Mouse (Mus musculus) left cerebral cortex, postnatal 25 days (tissue): Measurements from ENCODE around the gene Aoc2. TPM values are rescaled to one million over a fixed set of nuclear protein-coding genes. Genes with fewer than 3 reads are reported as not detected.
"Not testable (repeated sequence)": the region's sequence is repeated elsewhere in the genome, so short reads cannot be mapped to it uniquely, and the experiment has no call there.

Experiments used
- DNase-seq, 2 experiments: peaks; one replicate each; pipeline ENCODE4 v3.0.0; 2022; ENCODE audit warnings: low spot score in 2 of 2, mixed read lengths in 1 of 2
- intact Hi-C: fragments of 180-260 bp; cut with DNase I; formaldehyde crosslinking; loops from one replicate; pipeline ENCODE4 v1.15.1; 2025
- microRNA-seq, 2 experiments: library from miRNA; unstranded; fragments of <30 nt; microRNA quantifications; one replicate each; pipeline ENCODE4 v1.2.0; 2022
- total RNA-seq, 2 experiments: library from RNA; stranded (reverse); gene quantifications; 2 replicates each; pipeline ENCODE4 v1.2.3; 2021

The Aoc2 gene
- total RNA-seq, 2 experiments from 2014 or later: 4.8 to 7.4 TPM

DNA sequence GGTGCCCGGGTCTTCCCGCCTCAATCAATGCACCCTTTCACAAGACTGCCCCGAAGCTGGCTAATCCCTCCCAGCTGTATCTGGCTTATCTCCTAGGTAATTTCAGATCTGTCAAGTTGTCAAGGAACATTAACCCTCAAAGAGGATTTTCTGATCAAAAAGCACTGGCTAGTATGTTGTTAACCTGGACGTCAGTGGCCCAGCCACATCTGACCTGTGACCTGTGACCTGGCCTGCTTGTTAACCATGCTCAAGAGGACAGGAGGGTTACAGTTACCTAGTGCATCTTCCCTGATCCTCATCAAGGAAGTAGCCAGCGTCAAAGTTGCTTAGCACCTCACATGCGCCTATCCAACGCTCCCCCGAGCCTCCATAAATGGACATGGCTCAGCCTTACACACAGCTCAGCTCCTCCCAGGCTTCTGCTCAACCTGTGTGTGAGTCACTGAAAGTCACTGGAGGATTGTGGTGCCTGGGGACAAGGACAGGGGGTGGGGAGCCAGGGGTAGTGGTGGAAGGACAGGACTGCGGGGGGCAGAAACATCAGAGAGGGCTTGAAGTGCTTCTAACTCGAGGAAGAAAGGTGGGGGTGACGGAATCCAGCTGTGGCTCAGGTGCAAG, 26.3 kb downstream of the Aoc2 start:
- DNase-seq: no peak
- intact Hi-C loops: no loop called here

DNA sequence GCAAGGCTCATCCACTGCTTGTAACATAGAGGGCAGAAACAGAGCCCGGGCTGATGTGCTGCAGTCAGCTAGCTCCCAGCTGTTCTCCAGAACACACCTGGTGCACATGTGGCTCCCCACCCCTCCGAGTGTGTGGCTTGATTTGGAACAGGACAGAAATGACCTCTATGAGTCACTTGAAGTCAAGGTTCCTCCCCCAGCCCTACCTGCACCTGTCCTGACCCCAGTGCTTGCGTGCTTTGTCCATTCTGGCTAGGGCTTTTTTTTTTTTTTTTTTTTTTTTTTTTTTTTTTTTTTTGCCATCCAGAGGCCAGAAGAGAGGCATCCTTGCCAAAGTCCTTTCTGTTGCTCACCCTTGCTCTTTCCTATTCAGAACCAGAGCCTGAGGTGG, 26.9 kb downstream of the Aoc2 start:
- intact Hi-C loops: no loop called here

DNA sequence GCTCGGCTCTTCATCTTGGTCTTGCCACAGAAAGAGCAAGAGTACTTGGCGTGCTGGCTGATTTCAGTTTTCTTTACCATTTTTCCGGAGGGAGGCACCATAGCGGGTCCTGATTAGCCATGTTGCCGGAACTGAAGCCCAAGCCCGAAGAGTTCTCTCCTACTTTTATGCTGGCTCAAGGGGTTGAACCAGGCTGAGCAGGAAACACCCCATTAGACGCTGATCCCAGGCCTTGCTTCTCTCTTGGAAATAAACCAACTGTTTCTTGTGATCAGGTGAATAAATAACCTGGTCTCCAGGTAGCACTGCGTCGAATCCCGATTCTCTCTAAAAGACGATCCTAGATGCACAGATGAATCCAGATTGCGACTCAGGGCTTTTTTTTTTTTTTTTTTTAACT, 28.6 kb downstream of the Aoc2 start:
- intact Hi-C loops: no loop called here
- no peak for DNase-seq

More for the DNA sequence above, 26.9 kb downstream of the Aoc2 start:
- DNase-seq: no peak

DNA sequence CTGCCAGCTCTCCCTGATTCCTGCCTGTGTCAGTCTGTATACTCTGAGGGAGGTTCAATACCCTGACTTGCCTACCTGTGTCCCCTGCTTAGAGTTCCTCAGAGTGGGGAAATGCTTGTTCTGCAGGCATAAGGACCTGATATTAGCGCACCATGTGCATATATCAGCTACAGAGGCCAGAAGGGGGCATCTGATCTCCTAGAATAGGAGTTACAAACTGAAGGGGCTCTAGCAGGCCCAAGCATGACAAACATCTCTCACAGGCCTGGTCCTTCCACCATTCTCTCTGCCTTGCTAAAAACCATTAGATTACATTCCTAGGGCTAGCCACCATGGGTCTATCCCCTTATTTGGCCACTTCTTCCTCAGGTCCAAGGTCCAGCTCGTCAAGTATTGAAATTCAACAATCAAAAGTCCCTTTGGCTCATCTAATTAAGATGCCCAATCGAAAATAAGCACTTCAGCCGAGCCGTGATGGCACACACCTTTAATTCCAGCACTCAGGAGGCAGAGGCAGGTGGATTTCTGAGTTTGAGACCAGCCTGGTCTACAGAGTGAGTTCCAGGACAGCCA, 29.7 kb downstream of the Aoc2 start:
- intact Hi-C loops: no loop called here
- DNase-seq: no peak

DNA sequence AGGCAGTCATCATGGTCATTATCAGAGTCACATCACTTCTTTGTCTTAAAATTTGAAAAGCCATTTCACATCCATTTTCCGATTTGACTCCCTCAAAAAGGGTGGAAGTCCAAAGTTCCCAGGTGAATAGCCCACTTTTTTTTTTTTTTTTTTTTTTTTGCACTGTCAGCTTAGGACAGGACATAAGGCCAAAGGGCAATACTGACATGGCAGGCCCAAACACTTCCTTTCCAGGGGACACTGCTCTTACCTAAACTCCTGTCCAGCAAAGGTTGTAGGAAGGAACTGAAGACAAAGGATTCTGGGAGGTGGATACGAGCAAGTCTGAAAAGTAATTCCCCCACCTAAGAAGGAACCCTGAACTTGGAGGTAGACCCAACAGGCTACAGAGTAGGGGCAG, 31.1 kb downstream of the Aoc2 start:
- DNase-seq: no peak
- intact Hi-C loops: no loop called here

DNA sequence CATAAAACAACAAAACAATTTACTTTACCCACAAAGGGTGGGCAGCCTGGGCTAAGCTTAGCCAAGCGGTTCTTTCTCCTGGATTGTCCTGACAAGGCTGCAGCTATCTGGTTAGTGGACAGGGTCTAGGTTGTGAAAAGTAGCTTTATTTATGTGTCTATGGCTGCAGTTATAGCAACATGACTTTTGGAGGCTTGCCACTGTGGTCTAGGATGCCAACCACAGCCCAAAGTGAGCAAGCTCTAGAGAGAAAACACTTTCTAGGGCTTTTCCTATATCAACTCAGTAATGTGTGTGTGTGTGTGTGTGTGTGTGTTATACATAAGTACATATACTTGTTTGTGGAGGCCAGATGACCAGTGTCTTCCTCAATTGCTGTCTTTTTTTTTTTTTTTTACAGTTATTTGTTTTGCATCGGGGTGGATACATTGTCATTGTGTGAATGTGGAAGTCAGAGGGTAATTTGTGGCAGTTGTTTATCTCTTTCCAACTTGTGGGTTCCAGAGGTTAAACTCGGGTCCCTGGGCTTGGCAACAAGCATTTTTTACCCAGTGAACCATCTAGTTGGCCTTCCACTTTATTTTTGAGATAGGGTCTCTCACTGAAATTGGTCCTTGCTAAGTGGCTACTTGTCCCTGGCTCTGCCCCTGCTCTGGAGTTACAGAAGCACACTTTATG, 32.8 kb downstream of the Aoc2 start:
- intact Hi-C loops: no loop called here
- DNase-seq: no peak

DNA sequence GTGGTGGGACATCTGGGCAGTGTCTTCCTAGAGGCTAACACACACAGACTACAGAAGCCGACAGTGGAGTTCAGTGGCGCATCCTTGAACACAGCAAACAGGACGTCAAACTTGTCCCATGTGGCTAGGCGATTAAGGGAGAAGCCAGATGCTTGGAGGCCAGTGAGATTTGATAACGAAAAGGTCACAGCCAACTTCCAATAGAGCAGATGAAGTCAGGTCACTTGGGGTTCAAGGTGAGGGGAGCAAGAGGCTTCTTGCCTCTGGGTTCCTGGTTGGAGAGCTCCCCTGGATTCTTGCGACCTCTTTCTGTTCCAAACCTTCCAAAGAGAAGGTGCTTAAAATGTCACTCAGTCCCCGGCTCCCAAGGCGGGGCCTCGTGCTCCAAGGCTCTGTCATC, 34.9 kb downstream of the Aoc2 start:
- DNase-seq: no peak
- intact Hi-C loops: no loop called here

DNA sequence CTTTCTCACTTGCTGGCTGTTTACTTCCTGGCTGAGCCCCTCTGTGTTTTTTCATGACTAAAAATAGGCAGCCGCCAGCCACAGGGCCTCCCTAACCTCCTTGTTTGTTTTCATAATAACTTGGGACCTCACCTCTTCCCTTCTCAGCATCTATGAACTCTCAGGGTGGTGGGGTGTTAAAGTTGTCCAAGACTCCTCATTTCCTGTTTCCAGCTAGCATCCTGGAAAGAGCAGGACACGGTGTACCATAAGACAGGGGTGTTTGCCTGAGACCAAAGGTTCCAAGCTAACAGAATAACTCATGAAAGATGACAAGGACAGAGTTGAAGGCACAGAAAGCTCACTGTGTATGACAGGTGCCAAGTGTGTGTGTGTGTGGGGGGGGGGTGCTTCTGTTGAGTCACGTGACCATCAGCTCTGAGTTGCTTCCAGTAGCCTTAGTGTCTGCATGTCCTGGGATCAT, 35.8 kb downstream of the Aoc2 start:
- intact Hi-C loops: no loop called here

DNA sequence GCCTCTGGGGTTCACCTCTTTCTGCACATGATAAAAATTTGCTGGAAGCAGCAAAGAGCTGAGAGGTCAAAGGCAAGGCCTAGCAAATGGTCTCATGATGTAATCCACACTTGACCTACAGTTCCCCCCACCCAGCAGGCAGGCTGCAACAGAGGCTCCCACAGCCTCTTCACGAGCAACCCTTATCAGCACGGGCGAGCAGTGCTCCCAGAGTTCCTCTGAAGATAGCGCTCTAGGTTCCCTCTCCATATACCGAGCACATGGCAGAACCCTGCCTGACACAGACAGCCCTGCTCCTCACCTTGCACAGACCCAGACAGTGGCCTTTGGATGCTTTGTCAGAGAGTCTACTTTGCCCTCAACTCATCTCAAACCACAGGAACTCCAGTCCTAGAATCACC, 39.7 kb downstream of the Aoc2 start:
- no peak for DNase-seq
- intact Hi-C loops: no loop called here

More for the DNA sequence above, 35.8 kb downstream of the Aoc2 start:
- DNase-seq: no peak

DNA sequence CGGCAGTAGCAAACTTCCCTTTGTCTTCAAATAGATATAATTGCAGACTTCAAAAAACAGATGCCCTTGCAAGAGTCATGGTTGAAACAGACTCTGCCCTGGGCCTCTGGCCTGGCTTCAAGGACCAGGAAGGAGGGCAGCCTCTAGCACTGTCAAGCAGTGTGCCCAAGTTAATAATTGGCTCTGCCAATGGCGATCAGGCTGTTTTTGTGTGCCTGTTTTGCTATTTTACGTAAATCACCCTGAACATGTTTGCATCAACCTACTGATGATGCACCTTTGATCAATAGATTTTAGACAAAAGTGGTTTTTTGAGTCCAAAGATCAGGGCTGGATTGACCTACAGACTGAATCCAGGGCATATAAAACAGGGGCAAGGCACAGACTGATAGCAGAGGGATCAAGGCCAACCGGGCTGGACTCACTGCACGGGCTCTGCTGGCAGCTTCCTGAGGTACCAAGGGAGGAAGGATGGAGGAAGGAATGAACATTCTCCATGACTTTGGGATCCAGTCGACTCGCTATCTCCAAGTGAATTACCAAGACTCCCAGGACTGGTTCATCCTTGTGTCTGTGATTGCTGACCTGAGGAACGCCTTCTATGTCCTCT, 42.6 kb downstream of the Aoc2 start, which contains the start of gene G6pc:
Gene G6pc (plus strand): TSS at position 236 of the 610 bp plus-strand sequence.
- no peak for DNase-seq
- intact Hi-C loops: no loop called here

DNA sequence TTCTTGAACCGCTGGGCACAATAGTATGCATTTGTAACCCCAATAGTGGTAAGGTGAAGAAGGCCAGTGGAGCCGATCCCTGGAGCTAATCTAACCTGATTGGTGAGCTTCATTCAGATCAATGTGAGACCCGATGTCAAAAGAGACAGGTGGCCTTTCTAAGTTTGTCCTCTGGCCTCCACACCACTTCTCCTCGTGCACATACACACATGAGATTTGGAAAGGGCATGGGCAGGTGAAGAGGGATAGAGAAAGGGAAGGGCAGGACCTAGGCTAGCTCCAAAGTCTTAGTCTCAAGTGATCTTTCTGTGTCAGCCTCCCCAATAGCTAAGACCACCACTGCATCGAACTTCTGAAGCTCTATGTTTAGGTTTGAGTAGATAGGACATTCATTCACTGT, 45.3 kb downstream of the Aoc2 start:
- DNase-seq: no peak
- intact Hi-C loops: no loop called here

DNA sequence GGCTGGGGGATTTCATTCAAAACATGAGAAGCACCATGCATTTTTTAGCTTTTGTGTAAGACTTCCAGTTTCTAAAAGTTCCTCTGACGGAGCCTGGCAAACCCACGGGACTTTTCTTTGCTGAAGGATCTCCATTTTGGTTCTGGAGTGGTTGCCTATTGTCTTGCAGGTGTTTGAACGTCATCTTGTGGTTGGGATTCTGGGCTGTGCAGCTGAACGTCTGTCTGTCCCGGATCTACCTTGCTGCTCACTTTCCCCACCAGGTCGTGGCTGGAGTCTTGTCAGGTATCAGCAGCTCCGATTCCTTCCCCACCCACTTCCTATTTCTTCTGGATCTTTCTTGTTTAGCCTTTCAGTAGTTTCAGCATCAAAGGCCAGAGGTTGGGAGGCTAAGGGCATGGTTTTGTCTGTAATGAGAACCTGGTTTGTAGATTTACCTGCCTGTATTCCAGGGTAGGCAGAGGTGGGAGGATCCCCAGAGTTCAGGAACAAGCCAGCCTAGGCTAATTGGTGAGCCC, 49.6 kb downstream of the Aoc2 start:
- intact Hi-C loops: no loop called here
- DNase-seq: no peak

DNA sequence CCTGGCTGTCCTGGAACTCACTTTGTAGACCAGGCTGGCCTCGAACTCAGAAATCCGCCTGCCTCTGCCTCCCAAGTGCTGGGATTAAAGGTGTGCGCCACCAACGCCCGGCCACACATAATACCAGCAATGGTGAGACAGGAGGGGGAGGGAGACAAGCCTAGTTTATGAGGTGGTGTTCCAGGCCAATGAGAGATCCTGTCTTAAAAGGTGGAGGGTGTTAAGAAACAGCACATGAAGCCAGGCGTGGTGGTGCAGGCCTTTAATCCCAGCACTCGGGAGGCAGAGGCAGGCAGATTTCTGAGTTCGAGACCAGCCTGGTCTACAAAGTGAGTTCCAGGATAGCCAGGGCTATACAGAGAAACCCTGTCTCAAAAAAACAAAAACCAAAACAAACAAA, 53.3 kb downstream of the Aoc2 start:
- intact Hi-C loops, DNase-seq: not testable (repeated sequence)

DNA sequence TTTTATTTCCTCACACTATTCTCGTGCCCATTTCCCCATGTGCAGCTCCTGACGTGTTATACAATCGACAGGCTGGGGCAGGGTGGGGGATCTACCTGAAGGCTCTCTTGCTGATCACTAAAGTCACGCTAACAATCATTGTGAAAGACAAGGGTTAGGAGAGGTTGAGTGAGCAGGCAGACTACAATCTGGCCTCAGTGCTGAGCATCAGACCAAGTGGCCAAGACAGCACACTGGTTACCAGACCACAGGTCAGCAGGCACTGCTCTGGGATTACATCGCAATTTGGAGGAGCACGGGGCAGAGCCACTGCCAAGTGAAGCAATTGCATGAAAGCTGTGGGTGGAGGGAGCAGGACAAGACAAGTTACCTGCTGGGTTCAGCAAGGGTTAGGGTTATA, 54.1 kb downstream of the Aoc2 start:
- DNase-seq: no peak
- intact Hi-C loops: no loop called here

Small RNAs within 50 kb of the gene (microRNA-seq; reads per million reads assigned to microRNA genes)
- gene Gm25593: 0 reads per million in 2 experiments

Other genes starting within 250 kb of the Aoc2 start
- gene Hsd17b1, start 246.7 kb upstream of the Aoc2 start, total RNA-seq: 1 to 10 TPM; 1.2 to 1.4 TPM
- 10 to 100 TPM; 26.0 to 28.5 TPM for gene Coasy, start 242.5 kb upstream of the Aoc2 start, total RNA-seq
- 10 to 100 TPM; 47.1 to 53.0 TPM for gene Mlx, start 237.8 kb upstream of the Aoc2 start, total RNA-seq
- 1 to 10 TPM; 3.6 to 3.9 TPM for gene Psmc3ip, start 229.6 kb upstream of the Aoc2 start, total RNA-seq
- gene Retreg3, start 205.2 kb upstream of the Aoc2 start, total RNA-seq: 10 to 100 TPM; 56.2 to 56.7 TPM
- 10 to 100 TPM; 44.9 to 46.6 TPM for gene Tubg1, start 205.1 kb upstream of the Aoc2 start, total RNA-seq
- 10 to 100 TPM; 47.5 to 48.6 TPM for gene Tubg2, start 169.2 kb upstream of the Aoc2 start, total RNA-seq
- gene Cntnap1, start 154.5 kb upstream of the Aoc2 start, total RNA-seq: 100 to 1,000 TPM; 153 to 170 TPM
- 10 to 100 TPM in 1 of 2 experiments, 1 to 10 TPM in 1; 8.8 to 11.5 TPM for gene Plekhh3, start 153.7 kb upstream of the Aoc2 start, total RNA-seq
- gene Ccr10, start 149.6 kb upstream of the Aoc2 start, total RNA-seq: under 1 TPM; 0.18 to 0.28 TPM
- 10 to 100 TPM; 42.8 to 48.5 TPM for gene Ezh1, start 98.6 kb upstream of the Aoc2 start, total RNA-seq
- 10 to 100 TPM; 39.9 to 44.5 TPM for gene Ramp2, start 79.0 kb upstream of the Aoc2 start, total RNA-seq
- 10 to 100 TPM; 62.4 to 65.7 TPM for gene Vps25, start 71.4 kb upstream of the Aoc2 start, total RNA-seq
- 1 to 10 TPM; 2.2 to 7.9 TPM for gene Wnk4, start 64.5 kb upstream of the Aoc2 start, total RNA-seq
- under 1 TPM; 0.21 to 0.27 TPM for gene Cntd1, start 46.1 kb upstream of the Aoc2 start, total RNA-seq
- 10 to 100 TPM; 95.3 to 98.8 TPM for gene Coa3, start 45.9 kb upstream of the Aoc2 start, total RNA-seq
- gene Becn1, start 22.8 kb upstream of the Aoc2 start, total RNA-seq: 100 to 1,000 TPM; 213 to 229 TPM
- gene Psme3, start 8.8 kb upstream of the Aoc2 start, total RNA-seq: 100 to 1,000 TPM; 114 to 116 TPM
- gene Aoc3, start 5.5 kb downstream of the Aoc2 start, total RNA-seq: under 1 TPM; 0.69 to 0.73 TPM
- under 1 TPM in 1 of 2 experiments, not detected in 1; 0.14 TPM for gene G6pc, start 42.5 kb downstream of the Aoc2 start, total RNA-seq
- 10 to 100 TPM; 38.7 to 40.1 TPM for gene Aarsd1, start 92.6 kb downstream of the Aoc2 start, total RNA-seq
- gene Gm27029, start 99.7 kb downstream of the Aoc2 start, total RNA-seq: 1 to 10 TPM; 5.9 to 6.6 TPM
- gene Rundc1, start 100.0 kb downstream of the Aoc2 start, total RNA-seq: 10 to 100 TPM; 35.6 to 37.0 TPM
- gene Ptges3l, start 100.3 kb downstream of the Aoc2 start, total RNA-seq: 1 to 10 TPM; 4.0 to 6.0 TPM
- gene Rpl27, start 117.2 kb downstream of the Aoc2 start, total RNA-seq: 10 to 100 TPM; 32.5 to 37.0 TPM
- 1 to 10 TPM; 2.0 to 2.4 TPM for gene Ifi35, start 123.3 kb downstream of the Aoc2 start, total RNA-seq
- gene Rnd2, start 139.9 kb downstream of the Aoc2 start, total RNA-seq: 100 to 1,000 TPM; 149 to 175 TPM
- 10 to 100 TPM; 36.7 to 39.9 TPM for gene Vat1, start 141.2 kb downstream of the Aoc2 start, total RNA-seq
- under 1 TPM; 0.69 to 0.80 TPM for gene Brca1, start 226.9 kb downstream of the Aoc2 start, total RNA-seq
- gene Nbr1, start 227.1 kb downstream of the Aoc2 start, total RNA-seq: 100 to 1,000 TPM; 127 to 130 TPM